Mouse (Mus musculus) ES-E14 (cell line): ENCODE results near the gene Gcsh. TPM values are rescaled to one million over a fixed set of nuclear protein-coding genes. Genes with fewer than 3 reads are reported as not detected.

ENCODE experiments used
- DNase-seq: peaks from one replicate; pipeline ENCODE4 v3.0.0-alpha.2; 2013; ENCODE audit warnings: low read depth, low spot score
- H3K27ac ChIP-seq: 2 replicates; pipeline ENCODE4 v1.5.1; 2012; ENCODE audit warnings: low read depth, mild to moderate bottlenecking, low read length, moderate library complexity, mixed read lengths; ENCODE audit not compliant: poor library complexity, insufficient read depth, severe bottlenecking
- H3K36me3 ChIP-seq: 2 replicates; pipeline ENCODE4 v1.6.1; 2012; ENCODE audit warnings: mild to moderate bottlenecking, low read length, moderate library complexity, mixed read lengths; ENCODE audit not compliant: control insufficient read depth, poor library complexity, insufficient read depth, severe bottlenecking
- H3K4me1 ChIP-seq, 2 experiments: fragments of 150-350 bp in 1 of 2; sonication (generic) in 1 of 2; 2 replicates each; pipeline ENCODE4 v1.6.1; 2012; ENCODE audit warnings: low read length in 2 of 2, mild to moderate bottlenecking in 1 of 2, mixed read lengths in 1 of 2; ENCODE audit not compliant: control insufficient read depth in 2 of 2, insufficient read depth in 2 of 2, poor library complexity in 1 of 2
- H3K4me3 ChIP-seq, 2 experiments: fragments of 150-350 bp in 1 of 2; sonication (generic) in 1 of 2; 2 replicates each; pipeline ENCODE4 v1.5.1; 2012; ENCODE audit warnings: low read length in 2 of 2, low read depth in 1 of 2, mild to moderate bottlenecking in 1 of 2, mixed read lengths in 1 of 2; ENCODE audit not compliant: insufficient read depth in 1 of 2, poor library complexity in 1 of 2, severe bottlenecking in 1 of 2
- H3K9ac ChIP-seq: 2 replicates; pipeline ENCODE4 v1.6.1; 2012; ENCODE audit warnings: low read depth, mild to moderate bottlenecking, low read length, mixed read lengths; ENCODE audit not compliant: poor library complexity, insufficient read depth, severe bottlenecking
- H3K9me3 ChIP-seq: fragments of 150-350 bp; sonication (generic); 2 replicates; pipeline ENCODE4 v1.6.1; 2012; ENCODE audit warnings: low read depth, mild to moderate bottlenecking, low read length; ENCODE audit not compliant: control insufficient read depth, insufficient read depth
- CHD2 ChIP-seq: IDR thresholded peaks from 2 replicates; pipeline ENCODE4 v1.6.1; 2014; ENCODE audit warnings: mild to moderate bottlenecking, low read depth, low read length, inconsistent platforms
- HCFC1 ChIP-seq: IDR thresholded peaks from 2 replicates; pipeline ENCODE4 v1.6.1; 2012; ENCODE audit warnings: low read length, inconsistent platforms, borderline replicate concordance; ENCODE audit not compliant: insufficient read depth
- MAFK ChIP-seq: IDR thresholded peaks from 2 replicates; pipeline ENCODE4 v1.6.1; 2014; ENCODE audit warnings: mild to moderate bottlenecking, low read depth, low read length, inconsistent platforms; ENCODE audit not compliant: insufficient read depth
- ZC3H11A ChIP-seq: IDR thresholded peaks from 2 replicates; pipeline ENCODE4 v1.6.1; 2012; ENCODE audit warnings: low read depth, mild to moderate bottlenecking, inconsistent platforms, low read length, borderline replicate concordance
- ZNF384 ChIP-seq: IDR thresholded peaks from 2 replicates; pipeline ENCODE4 v1.6.1; 2012; ENCODE audit warnings: low read depth, low read length, inconsistent platforms
- in situ Hi-C, 2 experiments: fragments of 600-800 bp; cut with MboI; formaldehyde crosslinking; loops; one replicate each; pipeline ENCODE4 v1.15.1; 2025; ENCODE audit warnings: low sequenced_read_pairs in 2 of 2, inconsistent platforms in 1 of 2; ENCODE audit not compliant: unreplicated experiment in 2 of 2
- total RNA-seq: library from RNA; depleted of rRNA; stranded (reverse); fragments of 300-350 nt; gene quantifications from 2 replicates; pipeline ENCODE4 v1.2.3, GENCODE M21; 2012

Gene Gcsh
- total RNA-seq, 1 experiment, result 195 TPM

DNA sequence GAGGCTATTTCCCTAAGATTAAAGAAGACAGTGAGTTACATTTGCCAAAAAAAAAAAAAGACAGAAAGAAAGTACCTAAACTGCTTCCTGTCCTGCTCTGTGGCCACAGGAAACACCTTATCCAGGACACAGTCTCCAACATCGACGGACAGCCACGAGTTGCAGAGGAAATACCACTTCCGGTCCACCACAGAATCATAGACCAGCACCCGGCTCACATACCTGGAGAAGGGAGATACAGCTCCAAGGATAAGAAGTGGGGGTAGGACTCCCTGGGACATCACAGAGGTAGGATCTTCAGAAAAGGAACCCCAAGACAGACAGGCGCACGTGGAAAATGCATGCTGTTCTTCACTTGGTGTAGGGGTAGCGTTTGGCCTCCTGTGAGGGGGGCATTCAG lies 39.3 kb upstream of the Gcsh start:
- no peak overlapping the region for H3K27ac ChIP-seq
- DNase-seq, result no peak
- peaks cover 0 to 2% of the 10 kb centered on the region in 2 experiments; a peak in 1 of 4 replicates for H3K4me1 ChIP-seq
- in situ Hi-C loops, result no loop called here
- no peaks in the 10 kb centered on the region for H3K9me3 ChIP-seq
- no peak overlapping the region for H3K4me3 ChIP-seq
- no peaks in the 10 kb centered on the region for H3K36me3 ChIP-seq
- TF ChIP-seq HCFC1, result no peak
- TF ChIP-seq ZNF384, result no peak
- no peak for TF ChIP-seq CHD2
- no peak for TF ChIP-seq MAFK
- TF ChIP-seq ZC3H11A, result no peak
- H3K9ac ChIP-seq, result no peak overlapping the region

DNA sequence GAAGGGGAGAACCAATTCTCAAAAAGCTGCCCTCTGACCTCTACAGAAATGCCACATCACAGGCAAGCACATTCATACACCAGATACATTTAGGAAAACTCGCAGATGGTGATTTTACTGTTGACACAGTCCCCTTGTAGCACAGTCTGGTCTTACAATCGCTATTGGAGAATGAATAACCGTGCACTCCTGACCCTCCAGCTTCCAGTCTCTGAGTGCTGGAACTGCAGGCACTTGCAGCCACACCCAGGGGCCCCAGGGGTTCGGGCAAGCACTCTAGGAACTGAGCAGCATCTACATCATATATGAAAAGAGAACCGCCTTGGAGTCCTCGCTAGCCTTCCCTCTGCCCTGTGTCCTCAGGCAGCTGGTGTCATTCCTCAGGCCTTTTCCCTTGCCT lies 38.1 kb upstream of the Gcsh start:
- in situ Hi-C loops, result no loop called here
- H3K4me3 ChIP-seq, result no peak overlapping the region
- TF ChIP-seq ZNF384 (no peak), HCFC1 (no peak), ZC3H11A (no peak), MAFK (no peak), CHD2 (no peak)
- H3K9ac ChIP-seq, result no peak overlapping the region
- H3K36me3 ChIP-seq, result no peaks in the 10 kb centered on the region
- no peak overlapping the region for H3K27ac ChIP-seq
- peaks cover 0 to 2% of the 10 kb centered on the region in 2 experiments; a peak in 1 of 4 replicates for H3K4me1 ChIP-seq
- DNase-seq, result no peak
- H3K9me3 ChIP-seq, result no peaks in the 10 kb centered on the region

DNA sequence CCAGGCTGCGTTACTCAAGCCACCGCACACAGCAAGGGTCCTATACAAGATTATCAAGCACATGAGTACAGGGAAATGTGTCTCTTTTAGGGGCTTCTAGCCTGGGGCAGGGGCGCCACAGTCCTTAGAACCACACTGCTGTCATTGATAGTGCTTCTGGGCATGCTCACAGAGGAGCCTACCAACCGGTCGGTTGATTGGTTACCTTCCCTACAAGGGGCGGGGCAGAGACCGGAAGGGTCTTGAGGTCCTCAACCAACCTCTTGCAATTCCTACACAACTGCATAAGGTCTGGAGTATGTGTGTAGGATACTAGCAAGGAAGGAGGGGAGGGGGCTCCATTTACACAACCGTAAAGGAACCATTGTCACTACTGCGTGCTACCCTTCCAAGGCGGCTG lies 35.3 kb upstream of the Gcsh start:
- H3K4me3 ChIP-seq, result 0 out of 4 replicates have a peak overlapping the region, but pooled peaks of 1 of the 2 experiments have one; percentile 1
- in situ Hi-C loops, result no loop called here
- H3K36me3 ChIP-seq, result no peaks in the 10 kb centered on the region
- H3K9ac ChIP-seq, result peak overlapping the region; percentile 38; the same call in 1 of the 2 replicates
- peaks cover 0 to 2% of the 10 kb centered on the region in 2 experiments; a peak in 1 of 4 replicates for H3K4me1 ChIP-seq
- no peak for DNase-seq
- no peak for TF ChIP-seq MAFK
- TF ChIP-seq HCFC1, result no peak
- no peak for TF ChIP-seq CHD2
- TF ChIP-seq ZC3H11A, result no peak
- no peak for TF ChIP-seq ZNF384
- no peak overlapping the region for H3K27ac ChIP-seq
- no peaks in the 10 kb centered on the region for H3K9me3 ChIP-seq

DNA sequence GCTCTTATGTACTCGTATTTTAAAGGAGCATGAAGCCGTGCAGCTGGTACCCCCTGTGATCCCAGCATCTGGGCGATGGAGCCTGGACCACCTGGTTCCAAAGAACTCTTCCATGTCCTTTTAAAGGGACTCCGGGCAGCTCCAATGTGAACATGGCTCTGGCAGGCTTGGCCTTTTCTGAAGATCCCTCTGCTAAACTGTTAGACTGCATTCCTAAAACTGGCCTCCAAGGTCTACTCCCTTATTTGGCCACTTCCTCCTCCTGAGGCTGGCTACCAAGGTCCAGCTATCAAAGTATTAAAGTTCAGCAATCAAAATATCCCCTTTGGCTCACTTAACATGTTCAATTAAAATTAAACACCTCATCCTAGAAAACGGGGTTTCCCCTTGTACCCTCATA lies 34.3 kb upstream of the Gcsh start:
- in situ Hi-C loops, result no loop called here
- no peak overlapping the region for H3K27ac ChIP-seq
- TF ChIP-seq CHD2 (no peak), ZNF384 (no peak), HCFC1 (no peak), ZC3H11A (no peak), MAFK (no peak)
- no peak overlapping the region for H3K4me3 ChIP-seq
- no peak overlapping the region for H3K9ac ChIP-seq
- H3K9me3 ChIP-seq, result no peaks in the 10 kb centered on the region
- DNase-seq, result no peak
- H3K4me1 ChIP-seq, result peaks cover 0 to 2% of the 10 kb centered on the region in 2 experiments; a peak in 1 of 4 replicates
- no peaks in the 10 kb centered on the region for H3K36me3 ChIP-seq
